Mouse (Mus musculus): ENCODE data around the gene Tbxas1.
A peak's percentile ranks its signal among the peaks of the same experiment; 100 is the strongest.

Gene Tbxas1

GRCm38 (mm10) chr6:38997838-38998237, 122.6 kb downstream of the Tbxas1 start:
- no peak for DNase-seq (ENCODE audit: low read depth, low spot score)

- no peak for DNase-seq (ENCODE audit: low read depth, low spot score)
Observed at GRCm38 (mm10) chr6:39003126-39003525, 127.9 kb downstream of the Tbxas1 start.

- DNase-seq (ENCODE audit: low read depth, low spot score), result no peak
Observed at GRCm38 (mm10) chr6:39004003-39004473, 128.8 kb downstream of the Tbxas1 start.

GRCm38 (mm10) chr6:39005267-39005944, 130.2 kb downstream of the Tbxas1 start:
- no peak for DNase-seq (ENCODE audit: low read depth, low spot score)

- DNase-seq (ENCODE audit: low read depth, low spot score), result no peak
Observed at GRCm38 (mm10) chr6:39005945-39006572, 130.9 kb downstream of the Tbxas1 start.

GRCm38 (mm10) chr6:39007223-39007622, 132.0 kb downstream of the Tbxas1 start:
- no peak for DNase-seq (ENCODE audit: low read depth, low spot score)

GRCm38 (mm10) chr6:39008116-39008515, 132.9 kb downstream of the Tbxas1 start:
- DNase-seq (ENCODE audit: low read depth, low spot score), result no peak

GRCm38 (mm10) chr6:39013034-39013832, 138.0 kb downstream of the Tbxas1 start:
- no peak for DNase-seq (ENCODE audit: low read depth, low spot score)

GRCm38 (mm10) chr6:39017942-39018341, 142.7 kb downstream of the Tbxas1 start:
- no peak for DNase-seq (ENCODE audit: low read depth, low spot score)

- peak; percentile 13 for DNase-seq (ENCODE audit: low read depth, low spot score)
Observed at GRCm38 (mm10) chr6:39018805-39019204, 143.6 kb downstream of the Tbxas1 start.

- no peak for DNase-seq (ENCODE audit: low read depth, low spot score)
Observed at GRCm38 (mm10) chr6:39019219-39019618, 144.0 kb downstream of the Tbxas1 start.

GRCm38 (mm10) chr6:39021909-39022308, 146.7 kb downstream of the Tbxas1 start:
- DNase-seq (ENCODE audit: low read depth, low spot score), result no peak

GRCm38 (mm10) chr6:39022461-39023181, 147.4 kb downstream of the Tbxas1 start:
- DNase-seq (ENCODE audit: low read depth, low spot score), result no peak

- DNase-seq (ENCODE audit: low read depth, low spot score), result no peak
Observed at GRCm38 (mm10) chr6:39024631-39025030, 149.4 kb downstream of the Tbxas1 start.

- no peak for DNase-seq (ENCODE audit: low read depth, low spot score)
Observed at GRCm38 (mm10) chr6:39025038-39025437, 149.8 kb downstream of the Tbxas1 start.

GRCm38 (mm10) chr6:39030714-39031113, 155.5 kb downstream of the Tbxas1 start:
- no peak for DNase-seq (ENCODE audit: low read depth, low spot score)

- no peak for DNase-seq (ENCODE audit: low read depth, low spot score)
Observed at GRCm38 (mm10) chr6:39033676-39034075, 158.5 kb downstream of the Tbxas1 start.

GRCm38 (mm10) chr6:39035039-39035438, 159.8 kb downstream of the Tbxas1 start:
- no peak for DNase-seq (ENCODE audit: low read depth, low spot score)

- no peak for DNase-seq (ENCODE audit: low read depth, low spot score)
Observed at GRCm38 (mm10) chr6:39036204-39036603, 161.0 kb downstream of the Tbxas1 start.

GRCm38 (mm10) chr6:39040451-39040850, 165.2 kb downstream of the Tbxas1 start:
- no peak for DNase-seq (ENCODE audit: low read depth, low spot score)

- DNase-seq (ENCODE audit: low read depth, low spot score), result no peak
Observed at GRCm38 (mm10) chr6:39049141-39049540, 173.9 kb downstream of the Tbxas1 start.

- DNase-seq (ENCODE audit: low read depth, low spot score), result no peak
Observed at GRCm38 (mm10) chr6:39050836-39051235, 175.6 kb downstream of the Tbxas1 start.
